Mouse (Mus musculus) forebrain, embryonic 11.5 days (tissue): ENCODE results near the gene Ccm2l. TPM values are rescaled to one million over a fixed set of nuclear protein-coding genes. Genes with fewer than 3 reads are reported as not detected.
A peak's percentile ranks its signal among the peaks of the same experiment; 100 is the strongest.

Experiments
- ATAC-seq: fragments of 200-750 bp; cut with Nextera tagmentation; replicated peaks from 2 replicates; pipeline ENCODE4 v1.8.0; 2017; ENCODE audit warnings: moderate TSS enrichment; ENCODE audit not compliant: low FRiP score
- DNase-seq: peaks from one replicate; pipeline ENCODE4 v3.0.0-alpha.2; 2017; ENCODE audit warnings: low spot score
- H3K27ac ChIP-seq: fragments of 300-500 bp; sonication (generic); 2 replicates; pipeline ENCODE4 v1.5.1; 2014; ENCODE audit warnings: low read depth, low read length
- H3K27me3 ChIP-seq: fragments of 300-500 bp; sonication (generic); 2 replicates; pipeline ENCODE4 v1.6.1; 2014; ENCODE audit warnings: mild to moderate bottlenecking, low read length, mixed read lengths; ENCODE audit not compliant: control insufficient read depth, insufficient read depth
- H3K36me3 ChIP-seq: fragments of 300-500 bp; sonication (generic); 2 replicates; pipeline ENCODE4 v1.6.1; 2014; ENCODE audit warnings: mild to moderate bottlenecking, low read length, moderate library complexity, mixed read lengths; ENCODE audit not compliant: control insufficient read depth, insufficient read depth
- H3K4me1 ChIP-seq: fragments of 300-500 bp; sonication (generic); replicated peaks from 2 replicates; pipeline ENCODE4 v1.6.1; 2014; ENCODE audit warnings: low read length, mixed read lengths; ENCODE audit not compliant: control insufficient read depth, insufficient read depth
- H3K4me2 ChIP-seq: fragments of 300-500 bp; sonication (generic); 2 replicates; pipeline ENCODE4 v1.6.1; 2014; ENCODE audit warnings: low read depth, mild to moderate bottlenecking, low read length, moderate library complexity, mixed read lengths; ENCODE audit not compliant: severe bottlenecking
- H3K4me3 ChIP-seq: fragments of 300-500 bp; sonication (generic); 2 replicates; pipeline ENCODE4 v1.5.1; 2014; ENCODE audit warnings: low read depth, low read length
- H3K9ac ChIP-seq: fragments of 300-500 bp; sonication (generic); 2 replicates; pipeline ENCODE4 v1.6.1; 2014; ENCODE audit warnings: low read length
- H3K9me3 ChIP-seq: fragments of 300-500 bp; sonication (generic); 2 replicates; pipeline ENCODE4 v1.6.1; 2016; ENCODE audit warnings: low read length, mixed read lengths; ENCODE audit not compliant: control insufficient read depth
- WGBS: fragments of 180-500 bp; shearing (Covaris S2); extraction: QIAGEN DNeasy Blood & Tissue Kit; methylation state at CpG from one replicate; pipeline ENCODE4 v1.1.7; 2014; 5-methylcytosine and 5-hydroxymethylcytosine counted together
- polyA plus RNA-seq: library from polyadenylated mRNA; unstranded; fragments of >200 nt; fragmentation: Nextera tagmentation; extraction: Ambion mirVana; gene quantifications from 2 replicates; pipeline ENCODE4 v1.2.1, GENCODE M21; 2014

Ccm2l gene
- polyA plus RNA-seq, 1 experiment from 2014 or later = 1.3 TPM

DNA sequence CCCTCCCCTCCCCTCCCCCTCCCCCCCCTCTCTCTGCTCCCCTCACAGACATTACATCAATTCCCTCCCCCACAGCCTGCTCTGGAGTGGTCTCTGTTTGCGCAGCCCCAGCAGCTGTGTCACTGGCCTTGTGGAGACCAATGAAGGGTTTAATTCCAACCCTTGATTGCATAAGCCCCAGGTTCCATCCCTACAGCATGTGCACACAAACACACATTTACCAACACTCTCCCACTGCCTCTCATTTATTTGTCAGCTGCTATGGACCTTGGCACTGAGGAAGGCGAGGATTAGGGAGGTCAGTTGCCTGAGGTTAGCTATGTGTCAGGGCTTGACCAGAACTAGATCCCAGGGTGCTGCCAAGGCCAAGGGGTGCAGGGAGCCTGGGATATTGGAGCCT lies 10.2 kb downstream of the Ccm2l start:
- Histone ChIP-seq H3K9me3 (no peaks in the 10 kb centered on the region), H3K9ac (no peak overlapping the region), H3K4me2 (no peak overlapping the region), H3K27ac (no peak overlapping the region), H3K4me3 (no peak overlapping the region), H3K27me3 (peaks cover 21% of the 10 kb centered on the region), H3K4me1 (peaks cover 4% of the 10 kb centered on the region; the same call in 1 of the 2 replicates), H3K36me3 (no peaks in the 10 kb centered on the region)
- WGBS = 59% methylated on average over 2 of the region's 2 CpGs
- DNase-seq (no peak), ATAC-seq (no peak)

DNA sequence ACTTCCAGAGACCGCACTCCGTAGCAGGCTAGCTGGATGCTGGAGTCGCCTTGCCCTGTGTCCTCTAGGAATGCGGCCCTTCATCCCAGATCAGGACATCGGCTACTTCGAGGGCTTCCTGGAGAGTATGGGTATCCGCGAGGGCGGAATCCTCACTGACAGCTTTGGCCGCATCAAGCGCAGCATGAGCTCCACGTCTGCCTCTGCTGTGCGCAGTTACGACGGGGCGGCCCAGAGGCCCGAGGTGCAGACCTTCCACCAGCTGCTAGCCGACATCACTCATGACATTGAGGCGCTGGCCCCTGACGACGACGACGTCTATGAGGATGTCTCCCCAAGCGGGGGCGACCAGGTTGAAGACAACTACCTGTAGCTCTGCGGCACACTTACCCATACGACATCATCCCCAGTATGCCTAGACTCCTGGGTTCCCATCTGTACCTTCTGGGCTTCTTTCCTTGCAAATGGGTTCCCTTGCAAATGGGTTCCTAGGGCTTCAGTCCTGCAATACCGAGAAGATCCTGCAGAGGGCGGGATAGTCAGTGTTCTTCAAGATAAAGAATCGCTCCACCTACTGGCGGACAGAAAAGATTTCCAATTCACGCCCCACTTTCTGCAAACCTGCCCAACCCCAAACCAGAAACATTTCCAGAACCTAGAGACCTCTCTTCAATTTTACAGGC lies 15.2 kb downstream of the Ccm2l start:
- Histone ChIP-seq H3K4me1 (no peaks in the 10 kb centered on the region), H3K4me2 (no peak overlapping the region), H3K9me3 (no peaks in the 10 kb centered on the region), H3K4me3 (no peak overlapping the region), H3K36me3 (no peaks in the 10 kb centered on the region), H3K27ac (no peak overlapping the region), H3K9ac (no peak overlapping the region), H3K27me3 (no peaks in the 10 kb centered on the region)
- ATAC-seq (no peak), DNase-seq (peak; percentile 92)
- 34% methylated on average over 32 of the region's 32 CpGs for WGBS

- Histone ChIP-seq H3K9me3 (no peaks in the 10 kb centered on the region), H3K27me3 (no peaks in the 10 kb centered on the region), H3K27ac (no peak overlapping the region), H3K36me3 (no peaks in the 10 kb centered on the region), H3K4me2 (no peak overlapping the region), H3K9ac (no peak overlapping the region), H3K4me3 (no peak overlapping the region), H3K4me1 (no peaks in the 10 kb centered on the region)
- WGBS = 78% methylated on average over 6 of the region's 6 CpGs
- no peak for ATAC-seq
- DNase-seq = no peak
Observed at GRCm38 (mm10) chr2:153081866-153082265, 16.1 kb downstream of the Ccm2l start.

DNA sequence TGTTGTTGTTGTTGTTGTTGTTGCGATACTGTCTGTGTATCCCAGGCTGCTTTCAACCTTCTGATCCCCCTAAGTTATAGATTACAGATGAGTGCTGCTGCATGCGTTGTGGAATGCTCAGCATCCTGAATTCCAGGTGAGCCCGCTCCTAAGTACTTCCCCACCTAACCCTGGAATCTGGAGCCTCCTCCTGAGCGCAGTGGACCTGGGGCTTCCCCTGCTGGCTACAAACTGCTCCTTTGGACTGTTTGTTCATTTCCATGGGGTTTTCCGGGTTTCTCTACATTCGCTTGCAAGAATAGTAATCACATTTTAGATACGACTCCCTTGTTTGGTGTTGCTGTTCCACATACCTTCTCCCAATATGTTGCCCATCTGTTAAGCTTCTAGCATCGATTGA lies 17.5 kb downstream of the Ccm2l start:
- no peak for ATAC-seq
- 88% methylated on average over 8 of the region's 8 CpGs for WGBS
- no peaks in the 10 kb centered on the region for H3K27me3 ChIP-seq

DNA sequence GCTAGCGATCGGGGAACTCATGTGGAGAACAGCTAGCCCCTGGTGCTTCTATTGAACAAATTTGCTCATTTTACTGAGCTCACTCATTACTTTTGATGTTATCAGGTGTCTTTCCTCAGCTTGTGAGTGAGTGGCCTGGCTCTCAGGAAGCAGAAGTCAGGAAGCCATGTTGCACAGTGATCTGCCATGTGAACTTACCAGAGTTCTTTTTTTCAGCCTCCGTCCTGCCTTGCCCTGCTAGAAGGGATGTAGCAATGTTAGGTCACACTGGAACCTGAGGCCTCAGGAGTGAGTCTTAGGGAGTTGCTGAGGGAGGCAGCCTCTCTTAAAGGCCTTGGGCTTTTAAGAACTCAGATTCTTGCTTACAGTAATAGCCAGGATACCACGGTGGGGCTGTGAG lies 18.1 kb downstream of the Ccm2l start:
- ATAC-seq (no peak), DNase-seq (no peak)
- H3K27ac ChIP-seq = no peak overlapping the region
- H3K4me1 ChIP-seq = no peaks in the 10 kb centered on the region
- no peaks in the 10 kb centered on the region for H3K9me3 ChIP-seq
- WGBS = 89% methylated on average over 4 of the region's 4 CpGs
- H3K9ac ChIP-seq = no peak overlapping the region
- no peaks in the 10 kb centered on the region for H3K27me3 ChIP-seq
- no peak overlapping the region for H3K4me2 ChIP-seq
- H3K4me3 ChIP-seq = no peak overlapping the region
- H3K36me3 ChIP-seq = no peaks in the 10 kb centered on the region

More for the DNA sequence above, 17.5 kb downstream of the Ccm2l start:
- Histone ChIP-seq H3K36me3 (no peaks in the 10 kb centered on the region), H3K4me3 (no peak overlapping the region), H3K9me3 (no peaks in the 10 kb centered on the region), H3K27ac (no peak overlapping the region), H3K9ac (no peak overlapping the region), H3K4me2 (no peak overlapping the region), H3K4me1 (no peaks in the 10 kb centered on the region)
- no peak for DNase-seq

DNA sequence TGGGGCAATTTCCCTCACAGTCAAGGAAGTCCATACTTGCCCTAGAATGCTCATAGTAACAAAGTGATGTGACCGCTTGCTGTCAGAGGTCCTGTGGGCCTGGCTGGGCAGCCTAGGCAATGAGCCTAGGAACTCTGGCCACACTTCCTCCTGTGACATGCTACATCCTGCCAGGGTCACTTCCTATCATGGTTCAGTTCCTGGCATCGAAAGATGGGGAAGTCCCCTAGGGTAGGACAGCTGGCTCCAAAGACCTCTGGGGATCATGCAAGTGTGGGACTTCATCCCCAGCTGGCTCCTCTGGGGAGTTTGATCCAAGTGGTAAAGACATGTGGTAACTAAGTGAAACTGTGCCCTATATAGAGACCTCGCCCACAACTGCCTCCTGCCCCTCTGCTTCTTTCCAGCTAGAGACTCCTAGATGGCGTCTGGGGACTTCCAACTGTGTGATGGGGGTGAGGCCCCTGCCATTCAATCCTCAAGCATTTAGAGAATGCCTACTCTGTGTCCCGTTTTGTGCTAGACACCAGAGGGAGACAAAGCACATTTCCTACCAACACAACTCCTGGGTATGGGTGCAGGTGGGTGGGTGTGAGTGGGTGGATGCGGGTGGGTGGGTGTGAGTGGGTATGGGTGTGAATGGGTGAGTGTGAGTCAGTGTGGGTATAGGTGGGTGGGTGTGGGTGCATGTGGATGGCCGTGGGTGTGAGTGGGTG lies 18.7 kb downstream of the Ccm2l start:
- no peak for DNase-seq
- Histone ChIP-seq H3K4me3 (no peak overlapping the region), H3K9me3 (no peaks in the 10 kb centered on the region), H3K4me1 (no peaks in the 10 kb centered on the region), H3K27ac (no peak overlapping the region), H3K4me2 (no peak overlapping the region), H3K9ac (no peak overlapping the region), H3K36me3 (no peaks in the 10 kb centered on the region), H3K27me3 (no peaks in the 10 kb centered on the region)
- WGBS = 68% methylated on average over 7 of the region's 7 CpGs
- no peak for ATAC-seq

GRCm38 (mm10) chr2:153085556-153085955 lies 19.8 kb downstream of the Ccm2l start:
- no peak overlapping the region for H3K27ac ChIP-seq
- no peaks in the 10 kb centered on the region for H3K4me1 ChIP-seq
- H3K4me2 ChIP-seq = no peak overlapping the region
- 88% methylated on average over 6 of the region's 6 CpGs for WGBS
- ATAC-seq = no peak
- DNase-seq = no peak
- no peaks in the 10 kb centered on the region for H3K9me3 ChIP-seq
- H3K27me3 ChIP-seq = no peaks in the 10 kb centered on the region
- H3K4me3 ChIP-seq = no peak overlapping the region
- H3K36me3 ChIP-seq = no peaks in the 10 kb centered on the region
- no peak overlapping the region for H3K9ac ChIP-seq

DNA sequence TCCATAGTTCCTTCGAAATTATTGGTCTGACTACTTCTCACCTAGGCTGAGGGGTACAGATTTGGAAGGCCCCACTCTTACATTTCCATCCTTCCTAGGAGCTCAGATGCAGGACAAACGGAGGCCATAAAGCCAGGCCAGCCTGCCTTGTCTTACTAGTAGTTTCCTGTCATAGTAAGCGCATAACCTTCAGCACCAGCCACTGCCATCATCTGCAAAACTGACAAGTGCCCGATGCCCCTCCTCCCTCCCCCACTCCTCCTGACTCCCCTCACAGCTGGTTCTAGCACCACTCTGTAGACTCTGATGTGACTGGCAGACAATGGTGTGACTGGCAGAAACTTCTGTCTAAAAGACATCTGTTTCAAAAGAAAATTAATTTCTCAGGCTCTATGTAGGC lies 20.4 kb downstream of the Ccm2l start:
- Histone ChIP-seq H3K9ac (no peak overlapping the region), H3K27ac (no peak overlapping the region), H3K9me3 (no peaks in the 10 kb centered on the region), H3K4me1 (no peaks in the 10 kb centered on the region), H3K4me2 (no peak overlapping the region), H3K36me3 (no peaks in the 10 kb centered on the region), H3K27me3 (no peaks in the 10 kb centered on the region), H3K4me3 (no peak overlapping the region)
- no peak for ATAC-seq
- WGBS = 90% methylated on average over 4 of the region's 4 CpGs
- DNase-seq = no peak

DNA sequence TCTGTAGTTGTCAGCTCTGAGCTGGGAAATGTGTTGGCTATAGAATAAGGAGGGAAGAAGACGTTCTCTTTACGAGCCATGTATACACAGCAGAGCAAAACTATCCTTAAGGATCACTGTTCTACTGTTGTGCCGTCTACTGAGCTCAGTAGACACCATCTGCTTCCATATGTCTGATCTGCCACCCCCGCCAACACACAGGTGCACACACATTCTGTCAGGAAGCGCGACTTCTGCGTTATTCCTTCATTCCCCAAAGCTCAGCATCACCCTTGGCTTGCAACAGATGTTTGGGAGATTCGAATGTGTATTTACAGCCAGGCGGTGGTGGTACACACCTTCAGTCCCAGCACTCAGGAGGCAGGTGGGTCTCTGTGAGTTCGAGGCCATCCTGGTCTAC lies 21.3 kb downstream of the Ccm2l start:
- no peaks in the 10 kb centered on the region for H3K4me1 ChIP-seq
- ATAC-seq = no peak
- no peaks in the 10 kb centered on the region for H3K36me3 ChIP-seq
- no peak overlapping the region for H3K4me2 ChIP-seq
- H3K27ac ChIP-seq = no peak overlapping the region
- no peaks in the 10 kb centered on the region for H3K9me3 ChIP-seq
- no peak for DNase-seq
- H3K4me3 ChIP-seq = no peak overlapping the region
- 89% methylated on average over 10 of the region's 10 CpGs for WGBS
- H3K27me3 ChIP-seq = no peaks in the 10 kb centered on the region
- no peak overlapping the region for H3K9ac ChIP-seq
